Mouse (Mus musculus) myocyte (in vitro differentiated cells): ENCODE measurements around the gene Stil. TPM values are rescaled to one million over a fixed set of nuclear protein-coding genes. Genes with fewer than 3 reads are reported as not detected.

Experiments used
- H3K27me3 ChIP-seq: one replicate; pipeline ENCODE4 v1.6.1; 2011; ENCODE audit not compliant: control insufficient read depth, insufficient read depth, insufficient read length
- H3K36me3 ChIP-seq: one replicate; pipeline ENCODE4 v1.6.1; 2011; ENCODE audit not compliant: control insufficient read depth, insufficient read depth
- H3K4me2 ChIP-seq: one replicate; pipeline ENCODE4 v1.6.1; 2011; ENCODE audit warnings: low read depth, control low read depth
- H3K4me3 ChIP-seq: one replicate; pipeline ENCODE4 v1.5.1; 2011; ENCODE audit warnings: mild to moderate bottlenecking, control low read depth, moderate library complexity
- H3K79me2 ChIP-seq: one replicate; pipeline ENCODE4 v1.6.1; 2011; ENCODE audit not compliant: control insufficient read depth, insufficient read depth
- H3ac ChIP-seq: one replicate; pipeline ENCODE4 v1.6.1; 2011; ENCODE audit not compliant: control insufficient read depth, insufficient read length
- CEBPB ChIP-seq: IDR thresholded peaks from 2 replicates; pipeline ENCODE4 v1.6.1; 2011; ENCODE audit warnings: mild to moderate bottlenecking, moderate library complexity; ENCODE audit not compliant: poor library complexity, insufficient read depth, severe bottlenecking
- E2F4 ChIP-seq: IDR thresholded peaks from one replicate; pipeline ENCODE4 v1.6.1; 2011; ENCODE audit warnings: mild to moderate bottlenecking, control low read depth, moderate library complexity; ENCODE audit not compliant: insufficient read depth
- MAX ChIP-seq: IDR thresholded peaks from one replicate; pipeline ENCODE4 v1.6.1; 2011; ENCODE audit warnings: low read depth, mild to moderate bottlenecking, control low read depth
- MYOD1 ChIP-seq, 3 experiments: IDR thresholded peaks; one replicate each; pipeline ENCODE4 v1.6.1; 2011; ENCODE audit warnings: control low read depth in 2 of 3, low read depth in 2 of 3, mild to moderate bottlenecking in 2 of 3, moderate library complexity in 1 of 3; ENCODE audit not compliant: insufficient read length in 2 of 3, control insufficient read depth in 1 of 3
- MYOG ChIP-seq, 3 experiments: IDR thresholded peaks; one replicate each; pipeline ENCODE4 v1.6.1; 2011; ENCODE audit warnings: control low read depth in 2 of 3, low read depth in 2 of 3, mild to moderate bottlenecking in 2 of 3; ENCODE audit not compliant: insufficient read length in 2 of 3, control insufficient read depth in 1 of 3, insufficient read depth in 1 of 3
- POLR2A ChIP-seq: IDR thresholded peaks from one replicate; pipeline ENCODE4 v1.6.1; 2011; ENCODE audit warnings: low read depth, mild to moderate bottlenecking, control low read depth, moderate library complexity; ENCODE audit not compliant: insufficient read length
- POLR2AphosphoS2 ChIP-seq: IDR thresholded peaks from one replicate; pipeline ENCODE4 v1.6.1; 2011; ENCODE audit warnings: low read depth, control low read depth; ENCODE audit not compliant: insufficient read length
- REST ChIP-seq: IDR thresholded peaks from one replicate; pipeline ENCODE4 v1.6.1; 2011; ENCODE audit warnings: mild to moderate bottlenecking, control low read depth, moderate library complexity; ENCODE audit not compliant: insufficient read depth, insufficient read length
- SRF ChIP-seq: IDR thresholded peaks from one replicate; pipeline ENCODE4 v1.6.1; 2011; ENCODE audit warnings: low read depth; ENCODE audit not compliant: control insufficient read depth, insufficient read length
- TCF12 ChIP-seq: IDR thresholded peaks from one replicate; pipeline ENCODE4 v1.6.1; 2011; ENCODE audit warnings: mild to moderate bottlenecking, control low read depth; ENCODE audit not compliant: poor library complexity, insufficient read depth, severe bottlenecking
- TCF3 ChIP-seq: IDR thresholded peaks from one replicate; pipeline ENCODE4 v1.6.1; 2011; ENCODE audit warnings: low read depth, control low read depth; ENCODE audit not compliant: insufficient read length
- USF1 ChIP-seq: IDR thresholded peaks from one replicate; pipeline ENCODE4 v1.6.1; 2011; ENCODE audit warnings: low read depth, mild to moderate bottlenecking, control low read depth, moderate library complexity
- polyA plus RNA-seq: library from polyadenylated mRNA; unstranded; fragments of >200 nt; fragmentation: generic; extraction: Trizol; gene quantifications from one replicate; pipeline ENCODE4 v1.2.1, GENCODE M21; 2012; ENCODE audit warnings: missing spikeins

The Stil gene
- polyA plus RNA-seq, 1 experiment = 1.6 TPM

DNA sequence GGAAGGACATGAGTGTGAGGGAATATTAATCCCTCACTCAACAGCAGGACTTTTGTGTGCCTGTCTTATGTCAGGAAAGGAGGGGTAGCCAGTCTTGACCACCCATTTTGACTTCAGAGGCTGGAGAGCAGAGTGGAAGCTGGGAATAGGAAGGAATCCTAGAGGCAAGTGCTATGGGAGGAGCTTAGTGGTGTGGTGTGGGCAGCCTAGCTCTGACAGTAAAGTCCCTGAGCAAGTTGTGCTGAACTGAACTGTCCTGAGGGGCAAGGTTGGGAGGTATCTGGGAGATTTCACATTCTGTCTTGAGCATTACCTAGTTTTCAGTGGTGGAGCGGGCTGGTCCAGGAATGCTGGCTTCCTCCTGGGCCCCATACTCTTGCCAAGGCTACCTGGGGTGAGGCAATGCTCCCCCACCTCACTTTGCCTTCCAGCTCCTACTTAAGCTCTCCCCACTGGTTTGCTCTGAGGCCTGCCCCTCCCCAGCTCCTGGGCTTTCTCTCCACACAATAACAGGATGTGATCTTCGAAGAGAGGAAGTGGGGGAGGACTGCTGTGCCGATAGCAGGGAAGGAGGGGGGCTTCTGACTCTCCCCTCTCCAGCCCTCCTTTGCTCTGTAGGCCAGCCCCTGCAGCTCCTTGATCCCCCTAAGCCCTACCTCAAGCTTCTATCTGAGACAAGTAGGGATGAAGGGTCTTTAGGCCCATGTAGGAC is 75.4 kb downstream of the Stil start:
- H3K36me3 ChIP-seq = no peaks in the 10 kb centered on the region
- H3K4me3 ChIP-seq = no peak overlapping the region
- H3K27me3 ChIP-seq = no peaks in the 10 kb centered on the region
- TF ChIP-seq MYOG (IDR thresholded peaks at IDR 0.05; ENCODE audit: control insufficient read depth in 1 of 3, insufficient read depth in 1 of 3, insufficient read length in 2 of 3, low read depth in 2 of 3) (no peak), POLR2AphosphoS2 (no peak), MAX (no peak), TCF3 (no peak), MYOD1 (IDR thresholded peaks at IDR 0.05; ENCODE audit: control insufficient read depth in 1 of 3, insufficient read length in 2 of 3, low read depth in 2 of 3) (no peak)
- H3ac ChIP-seq = no peak overlapping the region
- no peak overlapping the region for H3K4me2 ChIP-seq
- no peaks in the 10 kb centered on the region for H3K79me2 ChIP-seq

DNA sequence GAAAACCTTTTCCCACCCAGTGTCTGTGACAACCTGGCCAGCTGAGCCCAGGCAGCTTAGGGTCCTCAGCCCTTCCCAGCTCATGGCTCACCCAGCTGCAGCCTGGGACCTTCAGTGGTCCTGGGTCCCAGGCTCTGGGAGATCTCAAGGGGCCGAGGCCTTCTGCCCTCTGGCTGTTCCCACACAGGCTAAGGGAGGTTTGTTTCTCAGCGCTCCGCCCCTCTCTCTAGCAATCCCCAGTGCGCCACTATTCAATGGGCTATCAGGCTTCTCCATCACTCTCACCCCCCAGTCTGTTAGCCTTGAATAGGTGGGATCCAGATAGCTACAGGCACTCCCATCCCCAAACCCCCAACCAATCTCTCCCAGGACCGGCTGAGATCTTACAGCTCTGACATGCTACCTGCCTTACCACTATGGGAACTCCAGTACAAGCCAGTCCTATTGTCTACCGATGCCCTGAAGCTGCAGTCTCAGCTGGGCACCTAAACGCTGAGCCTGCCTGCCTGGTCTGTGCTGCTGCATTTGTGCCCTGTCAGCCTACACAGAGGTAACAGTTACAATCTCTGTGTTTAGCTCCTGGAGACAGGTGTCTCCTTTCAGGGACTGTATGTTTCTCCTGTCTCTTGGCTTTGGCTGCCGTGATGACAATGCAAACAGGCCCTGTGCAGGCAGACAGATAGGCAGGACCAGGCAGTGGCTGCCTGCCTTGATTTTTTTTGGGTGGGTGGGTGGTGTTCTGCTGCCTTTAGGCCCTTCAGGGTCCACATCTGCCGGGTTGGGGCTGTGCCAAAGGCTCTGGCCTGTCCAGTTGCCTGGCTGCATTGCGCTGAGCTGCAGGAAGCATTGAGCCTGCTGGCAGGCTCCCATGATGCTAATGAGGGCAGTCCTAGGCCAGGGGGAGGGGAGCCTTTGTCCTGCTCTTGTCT is 79.2 kb downstream of the Stil start:
- no peaks in the 10 kb centered on the region for H3K36me3 ChIP-seq
- H3K27me3 ChIP-seq = no peaks in the 10 kb centered on the region
- TF ChIP-seq USF1 = no peak
- no peak overlapping the region for H3K4me3 ChIP-seq
- no peak overlapping the region for H3K4me2 ChIP-seq
- no peak overlapping the region for H3ac ChIP-seq
- no peaks in the 10 kb centered on the region for H3K79me2 ChIP-seq

DNA sequence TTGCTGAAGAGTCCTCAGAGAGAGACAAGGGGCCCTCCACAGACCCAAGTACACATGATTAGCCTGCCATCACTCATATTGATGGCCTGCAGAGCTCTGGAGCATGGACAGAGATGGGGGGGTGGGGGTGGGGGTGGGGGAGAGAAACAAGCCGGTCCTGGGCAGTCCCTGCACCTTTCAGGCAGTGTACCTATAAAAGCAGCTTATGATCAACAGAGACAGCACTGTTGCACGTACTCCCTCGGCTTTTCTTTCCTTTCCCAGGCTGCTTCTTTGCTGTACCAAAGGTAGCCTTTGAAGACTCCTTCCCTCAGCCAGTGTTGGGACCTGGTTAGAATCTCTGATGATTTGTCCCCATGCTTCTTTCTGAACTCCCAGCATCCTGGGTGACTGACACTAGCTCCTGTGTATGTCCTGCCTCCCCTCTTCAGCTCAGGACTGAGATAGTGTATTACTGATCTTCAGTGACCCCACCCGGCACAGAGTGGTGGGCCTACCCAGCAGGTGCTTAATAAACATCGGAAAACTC is 79.9 kb downstream of the Stil start:
- no peaks in the 10 kb centered on the region for H3K79me2 ChIP-seq
- no peak overlapping the region for H3ac ChIP-seq
- H3K36me3 ChIP-seq = no peaks in the 10 kb centered on the region
- H3K4me2 ChIP-seq = no peak overlapping the region
- no peak overlapping the region for H3K4me3 ChIP-seq
- TF ChIP-seq USF1 (no peak), TCF3 (no peak), POLR2AphosphoS2 (no peak), CEBPB (no peak), MYOG (IDR thresholded peaks at IDR 0.05; ENCODE audit: control insufficient read depth in 1 of 3, insufficient read depth in 1 of 3, insufficient read length in 2 of 3, low read depth in 2 of 3) (no peak), REST (no peak), MAX (no peak), TCF12 (no peak), SRF (no peak), MYOD1 (IDR thresholded peaks at IDR 0.05; ENCODE audit: control insufficient read depth in 1 of 3, insufficient read length in 2 of 3, low read depth in 2 of 3) (no peak), E2F4 (no peak), POLR2A (no peak)
- no peaks in the 10 kb centered on the region for H3K27me3 ChIP-seq

GRCm38 (mm10) chr4:115083031-115083430 is 83.1 kb downstream of the Stil start:
- H3K36me3 ChIP-seq = no peaks in the 10 kb centered on the region
- no peak overlapping the region for H3K4me2 ChIP-seq
- TF ChIP-seq POLR2AphosphoS2 = no peak
- no peak for TF ChIP-seq TCF12
- no peak for TF ChIP-seq USF1
- peaks cover 10% of the 10 kb centered on the region for H3K27me3 ChIP-seq
- no peak overlapping the region for H3ac ChIP-seq
- H3K4me3 ChIP-seq = no peak overlapping the region
- no peaks in the 10 kb centered on the region for H3K79me2 ChIP-seq

DNA sequence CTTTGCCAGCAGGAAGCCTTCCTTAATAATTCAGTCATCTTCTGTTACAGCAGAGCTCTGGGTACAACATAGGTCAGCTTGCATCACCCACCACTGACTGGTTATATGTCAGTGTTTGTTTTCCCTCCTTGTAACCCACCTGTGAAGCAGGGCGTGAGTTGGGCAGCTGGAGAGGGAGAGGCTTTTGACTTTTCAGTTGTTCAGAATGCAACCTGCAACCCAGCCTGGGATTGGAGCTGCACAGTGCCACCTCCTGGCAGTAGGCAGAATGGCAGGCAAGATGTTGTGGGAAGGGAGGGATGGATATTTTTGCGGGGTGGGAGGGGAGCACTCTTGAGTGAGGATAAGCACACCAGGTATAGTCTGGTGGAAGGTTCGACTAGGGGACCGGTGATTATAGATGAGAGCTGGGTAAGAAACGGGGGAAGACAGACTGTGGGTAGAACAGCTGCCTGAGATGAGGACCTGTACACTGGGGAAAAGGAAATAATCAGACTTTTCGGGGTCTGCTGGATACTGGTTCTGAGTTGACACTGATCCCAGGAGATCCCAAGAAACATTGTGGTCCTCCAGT is 85.7 kb downstream of the Stil start:
- no peak for TF ChIP-seq POLR2A
- TF ChIP-seq MAX = no peak
- TF ChIP-seq TCF12 = no peak
- TF ChIP-seq USF1 = no peak
- no peak for TF ChIP-seq TCF3
- no peak overlapping the region for H3ac ChIP-seq
- no peak overlapping the region for H3K4me3 ChIP-seq
- no peaks in the 10 kb centered on the region for H3K79me2 ChIP-seq
- H3K4me2 ChIP-seq = no peak overlapping the region
- peaks cover 18% of the 10 kb centered on the region for H3K27me3 ChIP-seq
- no peaks in the 10 kb centered on the region for H3K36me3 ChIP-seq
